Mouse (Mus musculus): Measurements from ENCODE around the gene Lrfn2.
A peak's percentile ranks its signal among the peaks of the same experiment; 100 is the strongest.

Gene Lrfn2

GRCm38 (mm10) chr17:48931621-48932405, at the start of gene Lrfn2:
Gene Lrfn2 (plus strand): TSS chr17:48932379.
- peak; percentile 22 to 57 for DNase-seq

- no peak for DNase-seq
Measured at GRCm38 (mm10) chr17:48887472-48888385, 44.5 kb upstream of the Lrfn2 start.

GRCm38 (mm10) chr17:48905286-48906040, 26.7 kb upstream of the Lrfn2 start:
- DNase-seq: no peak

DNA sequence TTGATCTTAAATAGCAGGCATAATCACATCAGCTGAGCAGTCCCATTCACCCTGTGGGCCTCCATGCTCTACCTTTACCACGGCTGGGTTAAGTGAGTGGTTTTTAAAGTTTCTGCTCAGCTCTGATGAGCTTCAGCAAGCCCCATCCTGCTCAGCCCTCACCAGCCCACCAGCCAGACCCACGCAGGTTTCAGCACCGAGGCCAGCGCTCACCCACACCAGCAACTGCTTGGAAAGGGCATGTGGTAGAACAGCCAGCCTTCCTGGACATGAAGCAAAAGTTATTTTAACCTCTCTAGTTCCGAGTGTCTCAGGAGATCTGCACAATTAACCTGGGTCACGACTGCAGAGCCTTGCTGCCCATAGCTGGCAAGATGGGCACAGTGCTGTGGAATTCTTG, 18.7 kb upstream of the Lrfn2 start:
- DNase-seq: no peak

DNA sequence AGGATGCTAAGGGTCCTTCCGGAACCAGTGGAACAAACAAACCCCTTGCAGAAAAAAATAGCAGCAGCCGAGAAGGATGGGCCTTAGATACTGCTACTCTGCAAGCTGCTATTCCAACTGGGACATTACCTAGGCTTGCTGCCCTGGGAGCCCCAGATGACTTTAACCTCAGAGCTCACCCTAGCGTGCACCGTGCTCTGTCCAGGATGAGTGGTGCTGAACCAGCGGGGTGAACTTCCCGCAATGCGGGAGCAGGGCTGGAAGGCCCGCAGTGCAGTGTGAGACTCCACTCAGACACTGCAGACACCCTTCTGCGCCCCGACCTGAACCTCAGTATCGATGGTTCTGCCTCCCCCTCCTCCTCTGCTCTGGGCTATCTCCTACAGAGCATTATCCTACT, 14.8 kb upstream of the Lrfn2 start:
- no peak for DNase-seq

GRCm38 (mm10) chr17:48918458-48918857, 13.7 kb upstream of the Lrfn2 start:
- no peak for DNase-seq

GRCm38 (mm10) chr17:48922905-48923304, 9.3 kb upstream of the Lrfn2 start:
- DNase-seq: no peak

DNA sequence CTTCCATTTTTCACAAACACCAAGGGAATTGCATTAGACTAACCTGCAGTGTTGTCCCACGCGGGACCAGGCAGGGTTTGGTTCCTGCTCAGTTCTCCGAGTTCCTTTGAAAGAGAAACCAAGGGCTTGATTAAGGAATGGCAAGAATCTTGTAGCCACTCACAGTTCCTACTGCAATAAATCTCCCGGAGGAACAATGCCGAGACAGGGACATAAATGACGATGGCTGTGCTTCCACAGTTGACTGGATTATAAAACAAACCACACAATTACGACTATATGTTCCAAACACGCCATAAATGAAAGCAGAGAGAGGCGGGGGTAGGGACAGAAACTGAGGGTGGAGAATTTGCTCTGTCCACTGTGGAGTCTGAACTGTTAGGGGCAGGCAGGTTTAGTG, 6.8 kb upstream of the Lrfn2 start:
- DNase-seq: no peak

DNA sequence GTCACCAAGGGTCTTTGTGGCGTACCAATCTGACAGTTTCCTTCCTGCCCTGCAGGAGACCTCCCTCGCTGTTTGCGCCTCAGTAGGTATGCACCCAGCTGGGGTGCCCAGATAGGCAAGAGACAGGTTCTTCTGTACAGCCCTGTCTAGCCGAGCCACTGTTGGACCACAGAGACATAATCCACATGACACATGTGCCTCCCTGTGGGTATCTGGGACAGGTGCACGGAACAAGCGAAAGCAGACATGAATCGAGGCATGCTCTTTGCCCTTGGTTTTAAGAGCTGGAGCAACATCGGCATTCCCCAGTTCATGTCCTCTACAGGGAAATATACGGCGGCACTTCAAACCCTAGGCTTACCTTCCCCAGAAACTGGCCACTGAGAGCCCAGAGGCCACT, 1.2 kb upstream of the Lrfn2 start:
- no peak for DNase-seq

- no peak for DNase-seq
Measured at GRCm38 (mm10) chr17:48932406-48932906, 277 bp downstream of the Lrfn2 start.

GRCm38 (mm10) chr17:48932916-48933315, 737 bp downstream of the Lrfn2 start:
- DNase-seq: no peak

DNA sequence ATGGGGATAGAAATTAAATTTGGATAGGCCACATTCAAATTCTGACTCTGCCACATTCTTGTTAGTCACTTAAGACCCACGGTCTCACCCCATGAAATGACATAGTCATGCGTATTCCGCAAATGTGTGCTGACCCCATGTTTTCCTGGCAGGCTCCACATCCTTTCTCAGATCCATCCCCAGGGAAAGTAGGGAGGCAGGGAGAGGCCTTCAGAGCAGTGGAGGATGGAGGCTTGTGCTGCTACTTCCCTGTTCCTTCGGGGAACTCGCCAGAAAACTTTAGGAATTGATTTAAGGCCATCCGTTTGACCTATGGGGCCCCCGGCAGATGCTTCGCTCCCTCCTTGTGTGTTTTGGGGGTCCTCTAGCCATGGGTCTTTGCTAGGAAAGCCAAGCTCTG, 3.0 kb downstream of the Lrfn2 start:
- DNase-seq: no peak

- no peak for DNase-seq
Measured at GRCm38 (mm10) chr17:48936445-48937141, 4.4 kb downstream of the Lrfn2 start.

DNA sequence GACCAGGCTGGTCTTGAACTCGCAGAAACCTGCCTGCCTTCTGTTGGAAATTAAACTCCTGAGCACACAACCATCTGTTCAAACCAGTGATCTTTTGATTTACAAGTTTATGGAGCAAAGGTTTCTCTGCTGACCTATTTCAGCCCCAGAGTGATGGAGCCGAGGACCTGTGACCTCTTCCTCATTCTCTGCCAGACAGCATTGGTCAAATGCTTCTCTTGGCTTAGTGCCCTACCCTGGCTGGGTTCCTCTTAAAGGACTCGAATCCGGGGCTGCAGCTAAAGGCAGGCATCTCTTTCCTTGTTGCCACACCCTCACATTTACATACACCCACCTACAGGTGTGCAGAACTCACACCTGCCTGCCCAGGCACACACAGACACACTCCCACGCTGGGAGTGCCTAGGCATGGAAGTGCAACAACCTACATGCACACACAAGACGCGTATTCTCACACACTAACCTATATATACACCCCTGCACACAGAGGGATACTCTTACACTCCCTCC, 6.6 kb downstream of the Lrfn2 start:
- DNase-seq: no peak

DNA sequence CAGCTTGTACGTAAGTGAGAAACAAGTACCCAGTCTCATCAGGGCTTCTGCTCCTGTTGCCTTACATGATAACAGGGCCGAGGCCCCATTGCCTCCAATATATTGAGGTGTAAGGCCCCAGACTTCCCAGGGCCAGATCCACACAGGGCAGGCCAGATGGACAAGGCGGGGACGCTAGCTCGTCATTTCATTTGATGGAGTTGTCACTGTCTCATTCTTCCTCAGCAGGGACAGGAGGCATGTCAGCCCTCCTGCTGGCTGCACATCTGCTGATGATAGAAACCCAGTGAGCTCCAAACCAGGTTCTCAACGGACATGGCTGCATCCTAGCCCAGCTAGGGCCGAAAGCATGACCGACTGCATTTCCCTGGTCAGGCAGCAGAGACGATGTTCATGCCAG, 14.1 kb downstream of the Lrfn2 start:
- DNase-seq: no peak

GRCm38 (mm10) chr17:48946765-48947164, 14.6 kb downstream of the Lrfn2 start:
- DNase-seq: no peak

DNA sequence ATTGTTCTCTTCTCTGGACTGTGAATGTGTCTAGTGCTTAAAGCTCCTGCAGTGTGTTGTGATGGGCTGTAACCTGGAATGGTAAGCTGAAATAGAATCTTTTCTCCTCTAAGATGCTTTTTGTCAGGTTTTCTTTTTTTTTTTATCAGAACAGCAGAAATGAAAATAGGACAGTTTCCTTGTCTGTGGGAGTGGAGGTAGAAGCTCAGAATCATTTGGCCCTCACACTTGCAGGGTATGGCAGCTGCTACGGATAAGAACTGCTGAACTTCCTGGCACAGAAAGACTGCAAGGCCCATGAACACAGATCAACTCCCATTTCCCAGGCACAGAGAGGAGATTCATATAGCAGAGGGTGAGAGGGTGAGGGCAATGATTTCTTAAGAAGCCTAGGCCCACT, 19.1 kb downstream of the Lrfn2 start:
- no peak for DNase-seq

GRCm38 (mm10) chr17:48956033-48956631, 24.0 kb downstream of the Lrfn2 start:
- DNase-seq: no peak

DNA sequence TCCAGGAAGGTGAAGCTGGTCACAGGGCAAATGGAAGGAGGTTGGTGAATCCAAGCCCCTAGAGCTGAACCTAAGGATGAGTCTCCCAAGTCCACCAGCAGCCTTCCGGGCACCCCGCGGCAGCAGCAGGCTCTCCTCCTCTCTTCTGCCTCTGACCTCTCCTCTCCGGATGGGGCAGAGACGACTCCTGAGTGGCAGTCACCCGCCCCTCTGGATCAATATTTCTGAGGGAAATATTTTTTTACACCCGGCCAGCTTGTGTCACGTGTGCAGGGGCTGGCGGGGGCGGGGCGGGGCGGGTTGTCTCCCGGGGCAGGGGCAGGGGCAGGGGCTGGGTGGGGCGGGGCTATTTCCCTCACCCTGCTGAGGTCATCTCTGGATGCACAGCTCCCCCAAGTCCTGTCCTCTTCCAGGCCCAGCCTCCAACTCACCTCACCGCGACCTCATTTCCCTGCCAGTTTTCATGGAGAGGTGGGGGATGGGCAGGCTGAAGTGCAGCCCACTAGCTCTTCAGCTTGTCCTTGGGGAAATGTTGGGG, 28.1 kb downstream of the Lrfn2 start:
- DNase-seq: no peak

DNA sequence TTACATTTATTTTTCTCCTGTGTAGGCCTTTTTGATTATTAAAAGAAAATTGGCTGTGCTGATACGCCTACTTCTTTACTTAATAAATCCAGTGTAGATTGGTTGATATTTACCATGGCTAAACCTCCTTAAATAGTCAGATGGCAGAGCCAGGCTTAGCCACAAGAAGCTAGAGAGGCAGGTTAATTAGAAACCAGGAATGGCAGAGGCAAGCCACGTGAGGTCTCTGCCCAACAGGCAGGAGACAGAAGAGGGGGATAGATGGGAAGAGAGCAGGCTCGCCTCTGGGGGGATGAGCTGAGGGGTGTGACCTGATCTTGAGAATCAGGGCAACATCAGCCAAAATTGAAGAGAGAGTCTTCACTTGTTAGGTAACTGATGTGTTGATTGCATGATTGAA, 30.5 kb downstream of the Lrfn2 start:
- DNase-seq: no peak

DNA sequence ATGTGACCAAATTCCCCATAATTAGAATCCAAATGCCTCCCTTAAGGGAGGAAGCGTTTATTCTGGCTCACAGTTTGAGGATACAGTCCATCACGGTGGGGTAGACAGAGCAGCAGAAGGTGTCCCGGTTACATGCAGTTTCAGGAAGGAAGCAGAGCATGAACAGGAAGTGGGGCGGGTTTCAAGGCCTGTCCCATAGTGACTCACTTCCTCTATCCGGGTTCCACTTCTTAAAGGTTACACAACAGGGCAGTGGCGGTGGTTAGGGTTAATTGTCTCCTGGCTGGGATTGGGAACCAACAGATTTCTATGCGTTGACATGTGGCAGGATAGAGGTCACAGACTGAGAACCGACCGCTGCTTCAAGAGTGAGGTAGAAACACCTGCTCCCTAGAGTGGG, 31.6 kb downstream of the Lrfn2 start:
- no peak for DNase-seq
